Mouse (Mus musculus): ENCODE measurements around the gene Timm29.

GRCm38 (mm10) chr9:21575253-21575652 lies 17.3 kb upstream of the Timm29 start:
- TF ChIP-seq GATA1 (IDR thresholded peaks at IDR 0.05; ENCODE audit: low read length) (no peak), TAL1 (IDR thresholded peaks at IDR 0.05; ENCODE audit: low read length) (no peak)

Measured in erythroblast, embryonic 14.5 days (primary cell).